Mouse (Mus musculus) central nervous system, embryonic 11.5 days (tissue): ENCODE results near the gene Ykt6. TPM values are rescaled to one million over a fixed set of nuclear protein-coding genes. Genes with fewer than 3 reads are reported as not detected.

Experiments
- polyA plus RNA-seq: library from polyadenylated mRNA; depleted of rRNA; stranded (reverse); fragments of >200 nt; gene quantifications from 2 replicates; pipeline ENCODE4 v1.2.3, GENCODE M21; 2012; rRNA removed

Gene Ykt6
- polyA plus RNA-seq, result 65.0 and 76.5 TPM in 2 replicates

DNA sequence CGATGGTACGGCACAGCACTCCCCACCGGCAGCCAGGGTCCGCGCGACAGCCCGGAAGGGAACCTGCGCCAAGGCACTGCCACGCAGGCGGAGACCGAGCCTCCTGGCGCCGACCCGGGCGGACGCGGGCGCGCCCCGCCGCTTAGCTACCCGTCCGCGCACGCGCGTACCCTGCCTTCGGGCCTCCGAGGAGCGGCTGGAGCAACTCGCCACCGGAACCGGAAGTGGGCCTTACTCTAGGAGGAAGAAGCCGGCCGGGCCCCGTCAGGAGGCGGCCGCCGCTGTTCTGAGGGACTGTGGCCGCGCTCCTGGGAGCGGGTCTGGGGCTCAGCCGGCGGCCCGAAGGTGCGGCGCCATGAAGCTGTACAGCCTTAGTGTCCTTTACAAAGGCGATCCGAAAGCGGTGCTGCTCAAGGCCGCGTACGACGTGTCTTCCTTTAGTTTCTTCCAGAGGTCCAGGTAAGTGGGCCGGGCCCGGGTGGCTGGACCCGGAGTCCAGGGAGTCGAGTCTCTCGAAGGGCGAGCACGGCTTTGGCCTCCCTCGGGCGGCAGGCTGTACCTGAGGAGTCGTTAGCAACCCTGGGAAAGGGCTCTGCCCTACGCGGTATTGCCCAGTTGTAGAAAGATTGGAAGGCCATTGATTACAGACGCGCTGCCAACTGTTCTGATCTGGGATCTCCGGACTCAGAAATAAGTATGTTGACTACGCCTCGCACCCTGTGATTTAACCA is at the start of gene Ykt6:
Gene Ykt6 (plus strand): TSS at position 148 of the 731 bp plus-strand sequence.

DNA sequence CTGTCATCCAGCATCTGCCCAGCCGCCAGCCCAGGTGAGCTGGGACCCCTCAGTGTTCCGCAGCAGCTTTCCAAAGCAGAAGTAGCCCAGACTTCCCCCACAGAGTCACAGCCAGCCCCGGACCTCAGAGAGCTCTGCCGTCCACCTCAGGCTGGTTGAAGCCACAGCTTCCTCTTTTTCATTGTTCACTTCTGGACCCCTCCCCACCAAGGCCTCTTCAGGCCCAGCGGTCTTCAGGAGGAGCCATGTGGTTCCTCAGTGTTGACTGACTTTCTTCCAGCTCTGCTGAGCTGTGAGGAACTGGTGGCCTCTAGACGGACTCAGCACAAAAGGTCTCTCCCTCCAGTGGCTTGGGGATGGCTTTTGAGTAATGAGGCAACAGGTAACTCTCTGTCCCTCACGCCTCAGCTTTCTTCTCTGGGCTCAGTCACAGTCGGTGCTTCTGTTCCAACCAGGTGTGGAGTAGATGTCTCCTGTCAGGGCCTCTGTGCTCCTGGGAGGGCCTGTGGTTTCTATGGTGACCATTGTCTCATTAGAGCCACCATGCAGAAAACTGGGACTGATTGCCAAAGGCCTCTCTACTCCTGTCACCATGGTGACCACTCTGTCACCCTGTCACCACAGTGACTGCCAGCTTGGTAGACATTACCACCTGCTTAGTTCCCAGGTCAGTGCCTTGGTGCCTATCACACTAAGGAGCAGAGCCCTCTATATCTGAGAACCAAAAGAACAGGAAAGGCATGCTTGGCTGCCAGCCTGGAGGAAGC is 5.7 kb upstream of the Ykt6 start, which contains the start of gene Gck:
Gene Gck (minus strand): TSS at position 496 of the 767 bp plus-strand sequence.

Other genes with a start within 250 kb of the Ykt6 start
- gene Mrps24, start 240.0 kb upstream of the Ykt6 start, polyA plus RNA-seq, result 103 and 110 TPM in 2 replicates
- 13.4 and 15.7 TPM in 2 replicates for gene Urgcp, start 193.3 kb upstream of the Ykt6 start, polyA plus RNA-seq
- gene Dbnl, start 167.2 kb upstream of the Ykt6 start, polyA plus RNA-seq, result 92.7 and 127 TPM in 2 replicates
- gene Pgam2, start 152.0 kb upstream of the Ykt6 start, polyA plus RNA-seq, result 9.1 and 20.6 TPM in 2 replicates
- 14.5 and 20.8 TPM in 2 replicates for gene Polm, start 117.7 kb upstream of the Ykt6 start, polyA plus RNA-seq
- 22.5 and 25.6 TPM in 2 replicates for gene Aebp1, start 93.7 kb upstream of the Ykt6 start, polyA plus RNA-seq
- 72.6 and 102 TPM in 2 replicates for gene Pold2, start 77.4 kb upstream of the Ykt6 start, polyA plus RNA-seq
- 54.9 and 109 TPM in 2 replicates for gene Myl7, start 56.9 kb upstream of the Ykt6 start, polyA plus RNA-seq
- gene Gck, start 5.6 kb upstream of the Ykt6 start, polyA plus RNA-seq, result 1.4 TPM in 2 replicates
- gene Camk2b, start 110.7 kb downstream of the Ykt6 start, polyA plus RNA-seq, result 4.7 and 5.1 TPM in 2 replicates
- gene A730071L15Rik, start 244.3 kb downstream of the Ykt6 start, polyA plus RNA-seq, result 0.13 and 0.34 TPM in 2 replicates
- gene Nudcd3, start 244.7 kb downstream of the Ykt6 start, polyA plus RNA-seq, result 49.4 and 50.8 TPM in 2 replicates